Comparison of ENCODE assay signal across 12 mouse cellular contexts in genomic region chr3:109467288-109467687, GRCm38 (mm10).
A peak's percentile ranks its signal among the peaks of the same experiment; 100 is the strongest.
DNase-seq lines count a peak whose midpoint lies in the region; ATAC-seq and TF ChIP-seq lines count a peak whose summit lies in the region.
"Had no signal": no experiment of that assay in that cellular context is flagged by ENCODE, and none has a peak within 500 bp of the region (broad histone marks: within the 10 kb centered on the region; RNA-seq: fewer than 3 reads in every experiment).

No protein-coding gene starts in this region.

- no peaks in the 10 kb centered on the region for H3K4me1 ChIP-seq in lung, embryonic 14.5 days (ENCODE audit: insufficient read depth)
- peaks cover 20% of the 10 kb centered on the region for H3K4me1 ChIP-seq in lung, adult 2 months (ENCODE audit: control insufficient read depth, insufficient read depth, low read length)
- no peaks in the 10 kb centered on the region for H3K4me1 ChIP-seq in thymus, adult 2 months (replicated peaks; ENCODE audit: control insufficient read depth, insufficient read depth, low read length)

- WGBS in lung, embryonic 14.5 days, result 59% methylated on average over 4 of the region's 4 CpGs
- 33% methylated on average over 4 of the region's 4 CpGs for WGBS in lung, adult 2 months
- 35% methylated on average over 4 of the region's 4 CpGs for WGBS in thymus, adult 2 months

- DNase-seq in adrenal gland, adult 2 months, result peak; percentile 13
- no peak for DNase-seq in adrenal gland, postnatal 25 days
- no peak for DNase-seq in lung, embryonic 14.5 days
- DNase-seq in lung, adult 2 months, result no peak
- DNase-seq in naive thymus-derived CD4-positive, alpha-beta T cell, adult 2 months (ENCODE audit: low read depth), result peak; percentile 37
- no peak for DNase-seq in thymus, adult 2 months
- DNase-seq in left cerebral cortex, postnatal 10 days (ENCODE audit: extremely low spot score in 1 of 2, low spot score in 2 of 2), result no peak
- DNase-seq: cerebellum, adult 9-10 months; gastrocnemius, postnatal 10 days had no signal

- no peak overlapping the region for H3K9ac ChIP-seq in lung, embryonic 14.5 days
- H3K9ac ChIP-seq: limb, embryonic 12.5 days had no signal

- no peak overlapping the region for H3K27ac ChIP-seq in lung, embryonic 14.5 days (ENCODE audit: low read depth)
- H3K27ac ChIP-seq in thymus, adult 2 months (ENCODE audit: control insufficient read depth, insufficient read depth, low read length), result no peak overlapping the region
- H3K27ac ChIP-seq: hindbrain, postnatal 0 days; limb, embryonic 12.5 days had no signal

- ATAC-seq in lung, embryonic 14.5 days (ENCODE audit: insufficient read depth), result no peak
- ATAC-seq in inflammation-experienced regulatory T-cells, adult 6 months, result peak; percentile 67
- ATAC-seq: hindbrain, postnatal 0 days had no signal

- intact Hi-C loops in left cerebral cortex, postnatal 10 days (cut with DNase I), result no loop called here

- TF ChIP-seq POLR2A in lung, adult 2 months (IDR thresholded peaks at IDR 0.05; ENCODE audit: borderline replicate concordance, extremely low read depth, low read depth, low read length), result no peak
- TF ChIP-seq POLR2A in thymus, adult 2 months (IDR thresholded peaks at IDR 0.05; ENCODE audit: control insufficient read depth, extremely low read depth, insufficient read depth, low read length, poor library complexity), result no peak

- no peaks in the 10 kb centered on the region for H3K27me3 ChIP-seq in lung, embryonic 14.5 days (ENCODE audit: insufficient read depth, low read length)
- H3K27me3 ChIP-seq in thymus, adult 2 months (ENCODE audit: control insufficient read depth, insufficient read depth, low read length), result no peaks in the 10 kb centered on the region
- H3K27me3 ChIP-seq: limb, embryonic 12.5 days had no signal

- no peaks in the 10 kb centered on the region for H3K36me3 ChIP-seq in lung, embryonic 14.5 days (ENCODE audit: insufficient read depth)
- H3K36me3 ChIP-seq in thymus, adult 2 months (ENCODE audit: control insufficient read depth, insufficient read depth, low read length), result no peaks in the 10 kb centered on the region
- H3K36me3 ChIP-seq: limb, embryonic 12.5 days had no signal

- H3K4me3 ChIP-seq in lung, embryonic 14.5 days (ENCODE audit: low read depth, low read length), result no peak overlapping the region
- no peak overlapping the region for H3K4me3 ChIP-seq in lung, adult 2 months (replicated peaks; ENCODE audit: extremely low read depth, low read depth, low read length)
- no peak overlapping the region for H3K4me3 ChIP-seq in thymus, adult 2 months (ENCODE audit: control insufficient read depth, insufficient read depth, low read length)
- H3K4me3 ChIP-seq: limb, embryonic 12.5 days had no signal

- no peaks in the 10 kb centered on the region for H3K9me3 ChIP-seq in lung, embryonic 14.5 days (ENCODE audit: low read depth, low read length)
- H3K9me3 ChIP-seq: limb, embryonic 12.5 days had no signal

- 0 out of 2 replicates have a peak, but pooled peaks have one; percentile 13 for TF ChIP-seq CTCF in lung, embryonic 14.5 days (IDR thresholded peaks at IDR 0.05; ENCODE audit: low read depth)
- TF ChIP-seq CTCF in lung, adult 2 months (IDR thresholded peaks at IDR 0.05; ENCODE audit: insufficient read depth, low read length), result no peak
- no peak for TF ChIP-seq CTCF in thymus, adult 2 months (IDR thresholded peaks at IDR 0.05; ENCODE audit: borderline replicate concordance, control insufficient read depth, extremely low read depth, insufficient read depth, low read length, poor library complexity)

- no peak overlapping the region for H3K4me2 ChIP-seq in lung, embryonic 14.5 days
- H3K4me2 ChIP-seq: limb, embryonic 12.5 days had no signal

Comparison
In these comparisons a context has a peak if more than half of its experiments do, and no peak if none do; other contexts are left out.
1. DNase-seq: peak in adrenal gland, adult 2 months (single experiment) and naive thymus-derived CD4-positive, alpha-beta T cell, adult 2 months (single experiment); none in adrenal gland, postnatal 25 days (single experiment), lung, embryonic 14.5 days (single experiment), lung, adult 2 months (single experiment), thymus, adult 2 months (single experiment) and left cerebral cortex, postnatal 10 days (0 of 2).